9 mouse cellular contexts compared by ENCODE assay signal in genomic region chr6:67534191-67535004, GRCm38 (mm10). TPM values are rescaled to one million over a fixed set of nuclear protein-coding genes. Genes with fewer than 3 reads are reported as not detected.
DNase-seq lines count a peak whose midpoint lies in the region; ATAC-seq and TF ChIP-seq lines count a peak whose summit lies in the region.
"Had no signal": no experiment of that assay in that cellular context is flagged by ENCODE, and none has a peak within 500 bp of the region (broad histone marks: within the 10 kb centered on the region; RNA-seq: fewer than 3 reads in every experiment).

No protein-coding gene starts in this region.

- peak overlapping the region; percentile 40 for H3K4me3 ChIP-seq in embryonic facial prominence, embryonic 12.5 days
- peak overlapping the region; percentile 49 for H3K4me3 ChIP-seq in kidney, embryonic 16.5 days (ENCODE audit: low read length)
- H3K4me3 ChIP-seq in midbrain, postnatal 0 days (ENCODE audit: low read depth, low read length): peak overlapping the region; percentile 51

- peak overlapping the region; percentile 68 for H3K4me2 ChIP-seq in embryonic facial prominence, embryonic 12.5 days (replicated peaks)
- peak overlapping the region; percentile 63 for H3K4me2 ChIP-seq in kidney, embryonic 16.5 days (replicated peaks; ENCODE audit: low read depth, low read length)
- H3K4me2 ChIP-seq in midbrain, postnatal 0 days (ENCODE audit: low read depth, low read length, poor library complexity, severe bottlenecking): peak overlapping the region; percentile 77

- peaks cover 55% of the 10 kb centered on the region for H3K27me3 ChIP-seq in embryonic facial prominence, embryonic 12.5 days
- peaks cover 39% of the 10 kb centered on the region for H3K27me3 ChIP-seq in kidney, embryonic 16.5 days (ENCODE audit: insufficient read depth, low read length)
- peaks cover 35% of the 10 kb centered on the region for H3K27me3 ChIP-seq in midbrain, postnatal 0 days (ENCODE audit: insufficient read depth, low read length)

- H3K9ac ChIP-seq in embryonic facial prominence, embryonic 12.5 days: no peak overlapping the region
- H3K9ac ChIP-seq in kidney, embryonic 16.5 days (replicated peaks; ENCODE audit: low read length): peak overlapping the region; percentile 54
- peak overlapping the region; percentile 59 for H3K9ac ChIP-seq in midbrain, postnatal 0 days (replicated peaks; ENCODE audit: low read length, poor library complexity, severe bottlenecking)

- no peak overlapping the region for H3K27ac ChIP-seq in embryonic facial prominence, embryonic 12.5 days
- peak overlapping the region; percentile 62 for H3K27ac ChIP-seq in kidney, embryonic 16.5 days (ENCODE audit: low read length)
- no peak overlapping the region for H3K27ac ChIP-seq in midbrain, postnatal 0 days (ENCODE audit: low read depth, low read length)

- TF ChIP-seq CTCF in midbrain, postnatal 0 days (IDR thresholded peaks at IDR 0.05): no peak

- H3K9me3 ChIP-seq in embryonic facial prominence, embryonic 12.5 days: no peaks in the 10 kb centered on the region
- H3K9me3 ChIP-seq in kidney, embryonic 16.5 days (ENCODE audit: low read length): no peaks in the 10 kb centered on the region
- no peaks in the 10 kb centered on the region for H3K9me3 ChIP-seq in midbrain, postnatal 0 days (ENCODE audit: low read length)

- DNase-seq in kidney, adult 18-20 months: peak; percentile 20
- DNase-seq in kidney, adult 8-10 months: no peak
- peak; percentile 5 for DNase-seq in midbrain, postnatal 0 days (ENCODE audit: low spot score)
- DNase-seq in gastrocnemius, postnatal 10 days: no peak
- no peak for DNase-seq in frontal cortex, postnatal 14 days (ENCODE audit: low spot score in 2 of 2)
- DNase-seq in cerebellum, adult 11 months: no peak

- H3K36me3 ChIP-seq in embryonic facial prominence, embryonic 12.5 days: no peaks in the 10 kb centered on the region
- no peaks in the 10 kb centered on the region for H3K36me3 ChIP-seq in kidney, embryonic 16.5 days (ENCODE audit: insufficient read depth, low read length)
- H3K36me3 ChIP-seq in midbrain, postnatal 0 days (ENCODE audit: insufficient read depth, low read length): no peaks in the 10 kb centered on the region
- H3K36me3 ChIP-seq: G1E had no signal

- no peak for ATAC-seq in embryonic facial prominence, embryonic 12.5 days (ENCODE audit: insufficient number of reproducible peaks, insufficient read depth, low FRiP score, low TSS enrichment)
- no peak for ATAC-seq in kidney, embryonic 16.5 days (ENCODE audit: low FRiP score, low TSS enrichment)
- peak; percentile 28 for ATAC-seq in midbrain, postnatal 0 days (ENCODE audit: low FRiP score)

- peaks cover 5% of the 10 kb centered on the region; the same call in 1 of the 2 replicates for H3K4me1 ChIP-seq in embryonic facial prominence, embryonic 12.5 days
- 0 out of 2 replicates have a peak, but pooled peaks cover 6% of the 10 kb centered on the region for H3K4me1 ChIP-seq in kidney, embryonic 16.5 days (ENCODE audit: insufficient read depth, low read length)
- H3K4me1 ChIP-seq in midbrain, postnatal 0 days (ENCODE audit: insufficient read depth, low read length): peaks cover 7% of the 10 kb centered on the region; the same call in 1 of the 2 replicates

- WGBS in embryonic facial prominence, embryonic 12.5 days: 7% methylated on average over 31 of the region's 31 CpGs
- 9% methylated on average over 31 of the region's 31 CpGs for WGBS in kidney, embryonic 16.5 days
- 9% methylated on average over 31 of the region's 31 CpGs for WGBS in midbrain, postnatal 0 days

RNA-seq across cellular contexts. Expression of gene Tacstd2, which starts 1.2 kb away (rescaled TPM):
- polyA plus RNA-seq in embryonic facial prominence, embryonic 12.5 days (2016; fragmentation: Nextera tagmentation; extraction: Ambion mirVana): 18.0 and 18.7 TPM in 2 replicates
- 73.5 and 75.3 TPM in 2 replicates for polyA plus RNA-seq in kidney, embryonic 16.5 days (2015; fragmentation: Nextera tagmentation; extraction: Ambion mirVana)
- 3.6 and 6.8 TPM in 2 replicates for total RNA-seq in midbrain, postnatal 0 days (2014; rRNA removed)
- 3.3 and 3.4 TPM in 2 replicates for polyA plus RNA-seq in midbrain, postnatal 0 days (2015; fragmentation: Nextera tagmentation; extraction: Ambion mirVana)
- not detected for total RNA-seq in gastrocnemius, postnatal 10 days (2021)
- total RNA-seq: G1E had no signal
- polyA plus RNA-seq: G1E had no signal

RNA-seq across cellular contexts. Expression of gene Il23r, which starts 42.7 kb away (rescaled TPM):
- polyA plus RNA-seq in embryonic facial prominence, embryonic 12.5 days (2016; fragmentation: Nextera tagmentation; extraction: Ambion mirVana): not detected in 2 replicates
- polyA plus RNA-seq in kidney, embryonic 16.5 days (2015; fragmentation: Nextera tagmentation; extraction: Ambion mirVana): not detected in 2 replicates
- total RNA-seq in midbrain, postnatal 0 days (2014; rRNA removed): not detected in 2 replicates
- polyA plus RNA-seq in midbrain, postnatal 0 days (2015; fragmentation: Nextera tagmentation; extraction: Ambion mirVana): 0.10 TPM in 1 of 2 replicates, not detected in the other
- total RNA-seq in gastrocnemius, postnatal 10 days (2021): not detected
- polyA plus RNA-seq: G1E had no signal

Comparison
In these comparisons a context has a peak if more than half of its experiments do, and no peak if none do; other contexts are left out.
1. DNase-seq: peak in kidney, adult 18-20 months (single experiment) and midbrain, postnatal 0 days (single experiment); none in kidney, adult 8-10 months (0 of 2), gastrocnemius, postnatal 10 days (single experiment), frontal cortex, postnatal 14 days (0 of 2) and cerebellum, adult 11 months (single experiment).
2. Peak in every context shown above with its lines, with median percentiles within 50 percentile points of each other: H3K4me2 ChIP-seq and H3K4me3 ChIP-seq.